Mouse (Mus musculus) spleen, postnatal 10 days (tissue): ENCODE measurements at regions not wholly inside any gene's neighbourhood (a gene's known extent, or its start where the extent isn't known, plus 50 kb on each side); places are given as distances from the start of the nearest gene placed in this dataset.
A peak's percentile ranks its signal among the peaks of the same experiment; 100 is the strongest.

Source experiments
- DNase-seq, 2 experiments: peaks; one replicate each; pipeline ENCODE4 v3.0.0; 2021 to 2022; ENCODE audit warnings: low spot score in 2 of 2

DNA sequence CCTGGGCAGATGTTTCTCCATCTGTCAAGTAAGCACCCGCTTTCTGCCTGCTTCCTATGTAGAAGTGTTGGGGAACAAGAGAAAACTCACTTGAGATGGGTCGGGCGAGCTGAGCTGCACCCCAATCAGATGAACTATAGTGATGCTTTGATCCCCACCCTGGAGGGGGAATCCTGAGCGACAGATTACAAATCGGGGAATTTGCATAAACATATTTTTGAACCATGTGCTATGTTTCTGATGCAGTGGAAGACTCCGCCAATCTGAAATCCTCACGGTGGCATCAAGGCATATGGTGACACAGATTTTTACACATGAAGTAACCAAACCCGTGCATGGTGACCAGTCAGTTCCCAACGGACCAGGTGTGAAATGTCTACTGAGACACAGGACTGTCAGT, 231.4 kb upstream of the Chd6 start:
- DNase-seq: no peak

GRCm38 (mm10) chr2:161339327-161340001, 230.6 kb upstream of the Chd6 start:
- no peak for DNase-seq

DNA sequence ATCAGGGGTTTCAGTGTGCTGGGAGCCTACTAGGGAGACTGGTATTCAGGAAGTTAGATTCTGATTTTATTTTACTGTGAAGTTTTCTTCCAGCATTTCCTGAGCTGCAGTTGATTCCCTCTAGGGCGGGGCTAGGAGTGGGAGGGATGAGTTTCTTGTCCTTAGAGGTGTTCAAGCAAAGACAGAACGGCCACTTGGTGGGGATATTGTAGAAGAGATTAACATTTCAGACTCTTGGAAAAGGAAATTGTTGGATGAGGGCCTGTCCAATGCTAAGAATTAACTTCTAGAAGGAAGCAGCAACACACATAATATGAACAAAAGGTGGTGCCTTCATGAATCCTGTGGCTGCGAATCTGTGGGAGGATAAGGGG, 230.1 kb upstream of the Chd6 start:
- no peak for DNase-seq

- DNase-seq: no peak
These were observed 223.8 kb upstream of the Chd6 start for GRCm38 (mm10) chr2:161332653-161333052.

GRCm38 (mm10) chr2:161331850-161332365, 223.0 kb upstream of the Chd6 start:
- DNase-seq: no peak

DNA sequence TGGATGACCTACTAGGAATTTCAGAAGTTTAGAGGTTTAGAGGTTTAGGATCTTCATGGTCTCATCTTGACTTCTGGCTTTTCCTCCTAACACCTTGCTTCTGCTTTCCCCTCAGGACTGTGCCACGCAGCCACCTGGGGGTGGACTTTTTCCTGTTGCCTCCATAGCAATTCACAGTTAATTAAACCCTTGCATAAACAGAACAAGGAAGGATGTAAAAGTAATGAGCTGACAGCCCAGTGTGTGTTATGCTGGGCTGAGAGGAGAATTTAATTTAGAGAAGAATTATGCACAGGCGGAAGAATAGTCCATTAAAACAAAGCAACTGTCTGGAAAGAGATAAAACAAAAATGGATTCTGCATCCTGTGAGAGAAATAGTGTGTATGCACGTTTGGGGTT, 193.9 kb upstream of the Chd6 start:
- no peak for DNase-seq

DNA sequence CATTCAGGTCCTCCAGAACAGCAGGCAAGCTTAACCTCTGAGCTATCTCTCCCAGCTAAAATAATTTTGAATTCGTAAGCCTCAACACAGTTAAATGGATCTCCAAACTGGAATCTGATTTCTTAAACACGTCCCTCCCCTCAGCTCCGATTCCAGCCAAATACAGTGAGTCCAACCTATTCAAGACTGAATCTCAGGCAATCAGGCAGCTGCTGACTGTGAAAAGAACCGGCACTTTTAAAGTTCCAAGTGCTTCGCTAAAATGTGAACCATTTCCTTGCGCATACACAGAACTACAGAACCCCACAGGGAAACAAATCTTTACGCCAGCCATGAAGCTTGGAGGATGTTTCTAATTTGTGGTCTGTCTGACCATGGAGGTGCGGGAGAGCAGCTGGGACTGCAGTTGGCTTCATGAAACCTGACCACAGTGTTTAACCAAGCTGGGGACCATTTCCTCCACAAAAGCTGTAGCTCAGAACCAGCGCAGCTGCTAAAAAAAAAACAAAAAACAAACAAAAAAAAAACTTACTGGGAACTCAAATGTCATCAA, 160.1 kb upstream of the Chd6 start:
- DNase-seq: no peak

DNA sequence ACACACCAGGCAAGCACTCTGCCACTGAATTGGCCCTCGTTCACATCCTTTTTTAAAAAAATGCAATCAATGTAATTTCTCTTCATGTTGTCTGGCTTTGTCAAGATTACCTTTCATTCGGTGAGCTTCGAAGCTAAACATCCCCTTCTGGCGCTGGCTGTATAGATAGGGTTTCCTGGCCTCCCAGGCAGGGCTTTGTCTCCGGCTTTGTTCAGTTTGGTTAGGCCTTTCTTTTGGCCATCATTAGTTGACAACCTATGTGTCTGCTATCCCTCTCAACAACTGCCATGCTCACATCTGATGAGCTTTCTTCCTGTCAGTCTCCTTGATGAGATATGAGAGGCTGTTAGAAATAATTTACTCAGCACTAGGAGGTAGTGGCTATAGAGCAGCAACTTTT, 157.6 kb upstream of the Chd6 start:
- DNase-seq: no peak

DNA sequence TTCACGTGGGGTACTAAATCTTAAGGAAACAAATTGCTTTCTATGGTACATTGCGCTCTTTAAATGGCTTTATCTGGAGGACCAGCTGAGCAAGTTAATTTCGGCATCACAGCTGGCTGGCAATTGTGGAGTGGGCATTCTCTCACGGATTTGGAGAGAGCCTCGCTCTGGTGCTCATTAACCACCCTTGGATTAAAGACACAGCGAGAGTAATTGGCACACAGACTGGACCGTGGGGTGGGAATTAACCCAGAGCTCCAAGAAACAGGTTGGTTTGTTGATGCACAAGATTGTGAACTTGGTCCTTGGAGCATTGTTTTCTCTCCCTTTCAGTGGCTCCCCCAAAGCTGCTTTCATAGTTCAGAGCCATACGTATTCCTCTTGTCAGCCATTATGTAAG, 156.3 kb upstream of the Chd6 start:
- no peak for DNase-seq

DNA sequence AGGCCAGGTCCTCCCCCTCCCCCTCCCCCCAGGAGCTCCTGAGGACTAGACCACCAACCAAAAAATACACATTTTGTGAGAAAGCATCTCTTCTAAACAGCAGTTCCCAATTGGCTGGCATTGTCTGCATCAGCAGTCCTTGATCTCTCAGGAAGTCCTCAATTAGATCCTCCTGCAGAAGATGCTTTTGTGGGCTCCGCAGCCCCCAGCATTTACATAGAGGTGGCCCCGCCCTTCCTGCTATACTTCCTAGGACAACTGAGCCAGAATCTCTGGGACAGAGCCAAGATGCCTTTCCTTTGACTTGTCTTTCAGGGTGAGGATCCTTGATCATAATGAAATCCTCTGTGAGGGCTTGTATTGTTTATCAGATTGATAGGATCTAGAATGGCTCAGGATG, 143.9 kb upstream of the Chd6 start:
- DNase-seq: no peak

DNA sequence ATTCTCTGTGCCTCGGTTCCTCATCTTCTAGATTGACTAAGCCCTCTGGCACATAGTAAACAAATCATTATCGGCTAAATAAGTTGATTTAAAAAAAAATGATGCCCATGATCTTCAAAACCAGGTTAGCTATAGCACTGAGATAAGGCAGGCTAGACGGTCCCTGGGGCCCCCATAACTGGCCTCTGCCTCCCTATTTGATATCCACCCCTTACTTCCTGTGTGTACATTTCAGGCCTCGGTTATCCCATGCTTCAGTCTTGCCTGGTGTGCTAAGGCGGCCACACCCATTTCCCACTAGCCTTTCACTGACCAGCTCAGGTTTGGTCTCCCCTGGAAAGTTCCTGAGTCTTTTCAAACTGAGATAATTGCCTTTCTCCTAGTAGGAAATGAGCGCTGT, 132.8 kb upstream of the Chd6 start:
- no peak for DNase-seq

DNA sequence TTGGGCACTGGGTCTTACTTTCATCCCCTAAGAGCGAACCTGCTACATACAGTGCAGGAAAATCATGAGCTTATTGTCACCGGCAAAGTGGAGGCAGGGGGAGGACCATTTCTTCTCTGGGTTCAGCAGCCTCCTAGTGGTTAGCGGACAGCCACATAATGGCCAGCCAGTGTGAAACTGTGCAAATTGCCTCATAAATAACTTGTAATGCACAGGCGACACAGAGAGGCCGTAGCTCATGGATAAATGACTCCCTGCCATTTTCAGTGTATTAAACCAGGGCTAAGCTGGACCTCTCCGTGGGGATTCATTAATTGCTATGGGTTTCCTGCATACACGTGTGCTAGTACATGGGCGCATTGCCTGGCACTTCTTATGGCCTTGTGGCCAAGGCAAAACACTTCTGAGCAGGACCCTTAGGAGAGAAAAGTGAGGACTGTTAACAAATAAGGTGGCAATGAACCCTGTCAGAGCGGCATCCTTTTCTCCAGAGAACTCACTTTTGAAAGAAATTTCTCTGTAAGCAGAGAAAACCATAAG, 128.5 kb upstream of the Chd6 start:
- no peak for DNase-seq

DNA sequence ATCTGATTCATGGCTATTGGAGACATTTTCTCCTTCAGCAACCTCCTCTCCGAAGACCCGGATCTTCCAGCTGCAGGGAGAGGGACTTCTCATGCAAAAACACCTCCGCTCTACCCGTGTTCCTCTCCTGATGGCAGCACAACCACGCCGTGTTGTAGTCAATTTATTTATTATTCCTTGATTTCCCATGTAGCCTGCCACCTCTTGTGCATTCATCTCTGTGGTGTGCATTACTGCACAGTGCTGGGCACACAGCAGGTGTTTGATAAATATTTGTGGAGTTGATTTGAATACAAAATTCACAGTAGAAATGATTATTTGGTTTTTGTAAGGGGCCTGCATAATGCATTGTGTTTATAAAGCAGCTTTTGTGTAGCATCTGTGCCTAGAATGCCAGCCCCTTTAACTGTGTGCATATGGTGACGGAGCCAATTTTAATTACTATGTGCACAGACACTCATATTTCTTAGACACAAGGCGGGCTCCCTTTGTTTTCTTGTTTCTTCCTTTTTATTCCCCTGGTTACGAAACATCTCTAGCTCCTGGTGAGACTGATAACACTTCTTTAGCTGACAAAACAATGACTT, 124.4 kb upstream of the Chd6 start:
- DNase-seq: no peak

GRCm38 (mm10) chr2:161231405-161231804, 122.5 kb upstream of the Chd6 start:
- DNase-seq: no peak

GRCm38 (mm10) chr2:161215736-161216135, 106.9 kb upstream of the Chd6 start:
- no peak for DNase-seq

DNA sequence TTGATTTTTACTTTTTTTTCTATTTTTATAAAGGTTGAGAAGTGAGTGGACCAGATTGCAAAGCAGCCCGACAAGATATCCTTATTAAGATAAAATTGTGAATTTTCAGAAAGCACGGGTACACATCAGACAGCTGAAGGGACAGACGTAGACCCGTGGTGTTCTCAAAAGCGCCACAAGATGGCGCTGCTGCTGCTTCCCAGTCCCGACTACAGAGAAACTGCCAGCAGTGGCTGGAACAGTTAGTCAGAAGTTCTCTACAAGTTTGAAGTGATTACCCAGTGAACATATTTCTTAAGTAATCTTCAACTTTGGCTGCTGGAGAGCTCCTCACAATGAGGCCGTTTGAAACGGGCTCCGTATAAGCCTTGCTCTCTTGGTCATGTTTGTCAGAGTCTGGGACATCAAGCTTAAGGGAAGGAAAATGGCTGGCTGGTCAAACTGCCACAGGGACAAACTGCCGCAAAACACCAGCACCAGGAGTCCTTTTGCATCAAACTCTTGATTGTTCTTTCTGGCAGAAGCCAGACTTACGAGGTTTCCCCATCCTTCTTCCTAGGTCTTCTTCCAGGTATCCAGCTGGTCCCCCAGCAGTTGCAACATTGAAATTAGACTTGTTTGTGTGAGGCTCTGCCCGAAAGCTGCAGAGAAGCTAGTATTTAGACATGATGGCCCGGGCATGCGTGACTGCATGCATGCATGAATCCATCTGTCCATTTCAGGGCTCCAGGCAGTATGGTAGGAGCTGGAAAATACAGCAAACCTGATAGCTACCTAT, 106.0 kb upstream of the Chd6 start:
- DNase-seq: peak; percentile 8 to 62

DNA sequence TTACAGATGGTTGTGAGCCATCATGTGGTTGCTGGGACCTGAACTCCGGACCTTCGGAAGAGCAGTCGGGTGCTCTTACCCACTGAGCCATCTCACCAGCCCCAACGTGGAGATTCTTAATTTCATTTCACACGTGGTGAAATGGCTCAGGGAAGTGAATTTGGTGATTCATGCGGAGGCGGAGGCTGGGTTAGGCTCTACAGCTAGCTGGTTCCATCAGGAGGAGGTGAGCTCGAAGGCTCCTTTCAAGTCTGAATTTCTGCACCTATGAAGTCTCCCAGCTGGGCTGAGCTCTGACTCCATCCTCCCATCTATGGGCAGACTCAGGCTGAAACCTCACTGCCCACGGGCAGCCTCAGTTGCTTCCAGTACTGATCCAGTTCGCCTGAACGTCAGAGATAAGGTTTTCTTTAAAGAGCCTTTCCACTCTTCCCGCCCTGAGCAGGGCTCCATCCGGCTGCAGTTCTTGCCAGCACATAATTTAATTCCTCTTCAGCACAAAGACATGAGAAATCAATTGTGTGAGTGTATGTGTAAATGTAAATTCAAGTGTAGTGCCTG, 103.5 kb upstream of the Chd6 start:
- DNase-seq: no peak

GRCm38 (mm10) chr2:161196713-161197372, 88.0 kb upstream of the Chd6 start:
- DNase-seq: no peak

DNA sequence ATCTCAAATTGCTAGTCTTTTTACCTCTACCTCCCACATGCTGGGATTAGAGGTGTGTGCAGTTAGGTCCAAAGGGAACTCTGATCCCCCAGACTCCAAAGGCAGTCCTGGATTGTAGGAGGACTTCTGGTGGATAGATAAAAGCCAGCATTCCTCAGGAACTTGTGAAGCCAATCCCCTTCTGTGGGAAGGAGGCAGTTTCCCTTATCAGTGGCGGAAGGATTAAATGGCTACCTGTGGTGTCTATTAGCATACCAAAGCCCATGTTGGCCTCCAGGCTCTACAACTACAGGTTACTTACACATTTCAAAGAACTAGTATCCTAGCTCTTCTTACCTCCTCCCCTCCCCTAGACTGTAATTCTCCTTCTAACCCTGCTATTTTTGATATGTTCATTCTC, 78.6 kb upstream of the Chd6 start:
- no peak for DNase-seq

DNA sequence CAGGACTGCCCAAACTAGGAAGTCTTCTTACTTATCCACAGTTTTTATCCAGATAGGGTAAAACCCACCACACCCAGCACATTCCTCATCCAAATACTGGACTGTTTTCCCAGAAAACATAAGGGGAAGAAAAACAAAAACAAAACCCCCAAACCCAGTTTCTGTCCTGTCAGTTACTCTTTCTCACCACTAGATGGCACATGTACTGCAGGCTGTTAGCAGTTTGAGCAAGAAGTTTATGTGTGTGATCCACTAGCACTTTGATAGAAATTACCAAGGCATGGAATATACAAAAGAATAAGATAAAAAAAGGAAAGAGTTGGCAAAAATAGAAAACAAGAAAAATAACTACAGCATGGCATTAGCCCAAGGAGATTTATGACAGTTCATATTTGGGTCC, 76.2 kb upstream of the Chd6 start:
- DNase-seq: no peak

DNA sequence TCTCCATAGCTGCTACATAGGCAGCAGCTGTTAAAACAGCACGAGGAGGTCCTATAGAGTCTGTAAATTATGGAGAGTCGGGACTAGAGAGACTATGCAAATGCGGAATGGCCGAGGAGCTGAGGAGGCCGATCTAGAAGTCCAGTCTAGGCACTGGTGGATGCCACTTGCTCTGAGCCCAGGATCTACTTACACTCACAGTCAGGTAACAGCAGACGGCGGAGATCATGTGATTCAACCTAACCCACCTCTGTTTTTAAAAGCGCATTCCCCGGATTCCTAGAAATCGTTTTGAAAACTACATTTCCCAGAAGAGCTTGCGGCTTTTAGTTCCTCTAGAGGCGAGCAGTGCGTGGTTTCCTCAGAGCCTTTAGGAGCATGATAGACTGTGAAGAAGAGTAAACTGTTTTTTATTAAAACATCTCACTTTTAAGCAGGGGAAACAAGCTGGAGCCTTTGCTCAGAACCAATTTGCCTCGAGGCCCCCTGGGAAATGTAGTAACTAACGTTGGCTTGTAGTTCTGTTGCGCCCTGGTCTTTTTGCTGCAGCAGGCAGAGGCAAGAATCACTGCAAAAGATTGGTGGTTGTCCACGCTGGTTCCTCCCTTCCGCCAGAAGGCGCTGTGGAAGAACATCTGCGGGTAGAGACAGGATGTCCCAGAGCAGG, 68.6 kb upstream of the Chd6 start:
- DNase-seq: peak; percentile 9 to 52
